Mouse (Mus musculus) forebrain, embryonic 11.5 days (tissue): ENCODE data around the gene Gmnn. TPM values are rescaled to one million over a fixed set of nuclear protein-coding genes. Genes with fewer than 3 reads are reported as not detected.
A peak's percentile ranks its signal among the peaks of the same experiment; 100 is the strongest.

Experiments used
- ATAC-seq: fragments of 200-750 bp; cut with Nextera tagmentation; replicated peaks from 2 replicates; pipeline ENCODE4 v1.8.0; 2017; ENCODE audit warnings: moderate TSS enrichment; ENCODE audit not compliant: low FRiP score
- DNase-seq: peaks from one replicate; pipeline ENCODE4 v3.0.0-alpha.2; 2017; ENCODE audit warnings: low spot score
- H3K27ac ChIP-seq: fragments of 300-500 bp; sonication (generic); 2 replicates; pipeline ENCODE4 v1.5.1; 2014; ENCODE audit warnings: low read depth, low read length
- H3K27me3 ChIP-seq: fragments of 300-500 bp; sonication (generic); 2 replicates; pipeline ENCODE4 v1.6.1; 2014; ENCODE audit warnings: mild to moderate bottlenecking, low read length, mixed read lengths; ENCODE audit not compliant: control insufficient read depth, insufficient read depth
- H3K36me3 ChIP-seq: fragments of 300-500 bp; sonication (generic); 2 replicates; pipeline ENCODE4 v1.6.1; 2014; ENCODE audit warnings: mild to moderate bottlenecking, low read length, moderate library complexity, mixed read lengths; ENCODE audit not compliant: control insufficient read depth, insufficient read depth
- H3K4me1 ChIP-seq: fragments of 300-500 bp; sonication (generic); replicated peaks from 2 replicates; pipeline ENCODE4 v1.6.1; 2014; ENCODE audit warnings: low read length, mixed read lengths; ENCODE audit not compliant: control insufficient read depth, insufficient read depth
- H3K4me2 ChIP-seq: fragments of 300-500 bp; sonication (generic); 2 replicates; pipeline ENCODE4 v1.6.1; 2014; ENCODE audit warnings: low read depth, mild to moderate bottlenecking, low read length, moderate library complexity, mixed read lengths; ENCODE audit not compliant: severe bottlenecking
- H3K4me3 ChIP-seq: fragments of 300-500 bp; sonication (generic); 2 replicates; pipeline ENCODE4 v1.5.1; 2014; ENCODE audit warnings: low read depth, low read length
- H3K9ac ChIP-seq: fragments of 300-500 bp; sonication (generic); 2 replicates; pipeline ENCODE4 v1.6.1; 2014; ENCODE audit warnings: low read length
- H3K9me3 ChIP-seq: fragments of 300-500 bp; sonication (generic); 2 replicates; pipeline ENCODE4 v1.6.1; 2016; ENCODE audit warnings: low read length, mixed read lengths; ENCODE audit not compliant: control insufficient read depth
- WGBS: fragments of 180-500 bp; shearing (Covaris S2); extraction: QIAGEN DNeasy Blood & Tissue Kit; methylation state at CpG from one replicate; pipeline ENCODE4 v1.1.7; 2014; 5-methylcytosine and 5-hydroxymethylcytosine counted together
- polyA plus RNA-seq: library from polyadenylated mRNA; unstranded; fragments of >200 nt; fragmentation: Nextera tagmentation; extraction: Ambion mirVana; gene quantifications from 2 replicates; pipeline ENCODE4 v1.2.1, GENCODE M21; 2014

Gmnn gene
- polyA plus RNA-seq = 165 and 169 TPM in 2 replicates

GRCm38 (mm10) chr13:24761403-24762227 lies at the start of gene Gmnn:
Gene Gmnn (minus strand): TSS chr13:24761923.
- under 1% methylated on average over 79 of the region's 79 CpGs for WGBS
- no peaks in the 10 kb centered on the region for H3K9me3 ChIP-seq
- peak within 1 kb of the TSS; percentile 77 for H3K4me2 ChIP-seq
- H3K9ac ChIP-seq = peak within 1 kb of the TSS; percentile 95
- peaks cover 4% of the 10 kb centered on the region; the same call in 1 of the 2 replicates for H3K4me1 ChIP-seq
- H3K4me3 ChIP-seq = peak within 1 kb of the TSS; percentile 86
- peak; percentile 95 for DNase-seq
- H3K27ac ChIP-seq = peak within 1 kb of the TSS; percentile 93
- ATAC-seq = peak; percentile 98
- H3K36me3 ChIP-seq = no peaks in the 10 kb centered on the region; the same call in 1 of the 2 replicates
- H3K27me3 ChIP-seq = no peaks in the 10 kb centered on the region

- H3K9me3 ChIP-seq = no peaks in the 10 kb centered on the region
- no peaks in the 10 kb centered on the region for H3K27me3 ChIP-seq
- H3K27ac ChIP-seq = no peak overlapping the region
- H3K4me3 ChIP-seq = no peak overlapping the region
- no peaks in the 10 kb centered on the region for H3K4me1 ChIP-seq
- no peak overlapping the region for H3K9ac ChIP-seq
- no peak overlapping the region for H3K4me2 ChIP-seq
- DNase-seq (no peak), ATAC-seq (no peak)
- H3K36me3 ChIP-seq = peaks cover 15% of the 10 kb centered on the region; the same call in 1 of the 2 replicates
These were observed 44.4 kb upstream of the Gmnn start for GRCm38 (mm10) chr13:24806079-24806478.

- Histone ChIP-seq H3K9me3 (no peaks in the 10 kb centered on the region), H3K4me1 (no peaks in the 10 kb centered on the region), H3K4me3 (peak overlapping the region; percentile 87), H3K9ac (peak overlapping the region; percentile 88; the same call in 1 of the 2 replicates), H3K4me2 (peak overlapping the region; percentile 66), H3K36me3 (peaks cover 5% of the 10 kb centered on the region; the same call in 1 of the 2 replicates), H3K27ac (no peak overlapping the region), H3K27me3 (no peaks in the 10 kb centered on the region)
- DNase-seq (no peak), ATAC-seq (no peak)
- 33% methylated on average over 2 of the region's 2 CpGs for WGBS
These were observed 41.5 kb upstream of the Gmnn start for GRCm38 (mm10) chr13:24803196-24803595.

GRCm38 (mm10) chr13:24802131-24802691 lies 40.5 kb upstream of the Gmnn start:
- no peaks in the 10 kb centered on the region for H3K27me3 ChIP-seq
- H3K9ac ChIP-seq = peak overlapping the region; percentile 88
- peak overlapping the region; percentile 87 for H3K4me3 ChIP-seq
- H3K36me3 ChIP-seq = peaks cover 1% of the 10 kb centered on the region; the same call in 1 of the 2 replicates
- no peaks in the 10 kb centered on the region for H3K9me3 ChIP-seq
- peak; percentile 66 for DNase-seq
- peak overlapping the region; percentile 66 for H3K4me2 ChIP-seq
- H3K27ac ChIP-seq = peak overlapping the region; percentile 99; the same call in 1 of the 2 replicates
- no peaks in the 10 kb centered on the region for H3K4me1 ChIP-seq
- no peak for ATAC-seq
- WGBS = under 1% methylated on average over 26 of the region's 26 CpGs

GRCm38 (mm10) chr13:24801308-24801921 lies 39.7 kb upstream of the Gmnn start, which contains the start of gene BC005537:
Gene BC005537 (plus strand): TSS chr13:24801657.
- H3K4me1 ChIP-seq = no peaks in the 10 kb centered on the region
- peak within 1 kb of the TSS; percentile 88 for H3K9ac ChIP-seq
- peak; percentile 70 for ATAC-seq
- 0% methylated on average over 58 of the region's 74 CpGs for WGBS
- peak within 1 kb of the TSS; percentile 81 for H3K4me2 ChIP-seq
- no peak for DNase-seq
- no peaks in the 10 kb centered on the region; the same call in 1 of the 2 replicates for H3K36me3 ChIP-seq
- peak within 1 kb of the TSS; percentile 99 for H3K27ac ChIP-seq
- H3K4me3 ChIP-seq = peak within 1 kb of the TSS; percentile 87
- no peaks in the 10 kb centered on the region for H3K9me3 ChIP-seq
- no peaks in the 10 kb centered on the region for H3K27me3 ChIP-seq

GRCm38 (mm10) chr13:24800674-24801307 lies 39.1 kb upstream of the Gmnn start:
- Histone ChIP-seq H3K36me3 (no peaks in the 10 kb centered on the region), H3K27me3 (no peaks in the 10 kb centered on the region), H3K4me2 (peak overlapping the region; percentile 81), H3K27ac (peak overlapping the region; percentile 99), H3K4me1 (no peaks in the 10 kb centered on the region), H3K9ac (peak overlapping the region; percentile 88), H3K9me3 (no peaks in the 10 kb centered on the region), H3K4me3 (peak overlapping the region; percentile 87)
- WGBS = under 1% methylated on average over 42 of the region's 42 CpGs
- ATAC-seq = peak; percentile 96
- peak; percentile 99 for DNase-seq

GRCm38 (mm10) chr13:24799925-24800673 lies 38.4 kb upstream of the Gmnn start:
- no peaks in the 10 kb centered on the region for H3K27me3 ChIP-seq
- ATAC-seq = 0 out of 2 replicates have a peak, but pooled peaks have one; percentile 1
- H3K4me2 ChIP-seq = peak overlapping the region; percentile 81
- H3K9ac ChIP-seq = peak overlapping the region; percentile 68
- under 1% methylated on average over 31 of the region's 31 CpGs for WGBS
- H3K4me3 ChIP-seq = peak overlapping the region; percentile 87
- peak; percentile 59 for DNase-seq
- H3K36me3 ChIP-seq = no peaks in the 10 kb centered on the region
- no peaks in the 10 kb centered on the region for H3K4me1 ChIP-seq
- H3K27ac ChIP-seq = peak overlapping the region; percentile 18; the same call in 1 of the 2 replicates
- no peaks in the 10 kb centered on the region for H3K9me3 ChIP-seq
